Mouse (Mus musculus) midbrain, embryonic 11.5 days (tissue): Measurements from ENCODE around the gene Tmem242. TPM values are rescaled to one million over a fixed set of nuclear protein-coding genes. Genes with fewer than 3 reads are reported as not detected.

Source experiments
- ATAC-seq: fragments of 200-750 bp; cut with Nextera tagmentation; 2 replicates; pipeline ENCODE4 v1.8.0; 2017; ENCODE audit warnings: moderate TSS enrichment, moderate library complexity; ENCODE audit not compliant: low FRiP score
- DNase-seq: peaks from one replicate; pipeline ENCODE4 v3.0.0; 2015; ENCODE audit warnings: low spot score; ENCODE audit errors: missing footprints
- H3K27ac ChIP-seq: fragments of 300-500 bp; sonication (generic); 2 replicates; pipeline ENCODE4 v1.5.1; 2014; ENCODE audit warnings: low read depth, low read length
- H3K27me3 ChIP-seq: fragments of 300-500 bp; sonication (generic); 2 replicates; pipeline ENCODE4 v1.6.1; 2014; ENCODE audit warnings: mild to moderate bottlenecking, low read length, moderate library complexity, mixed read lengths; ENCODE audit not compliant: control insufficient read depth, insufficient read depth
- H3K36me3 ChIP-seq: fragments of 300-500 bp; sonication (generic); 2 replicates; pipeline ENCODE4 v1.6.1; 2014; ENCODE audit warnings: mild to moderate bottlenecking, low read length, moderate library complexity, mixed read lengths; ENCODE audit not compliant: control insufficient read depth, insufficient read depth
- H3K4me1 ChIP-seq: fragments of 300-500 bp; sonication (generic); 2 replicates; pipeline ENCODE4 v1.6.1; 2014; ENCODE audit warnings: low read length; ENCODE audit not compliant: control insufficient read depth, insufficient read depth
- H3K4me2 ChIP-seq: fragments of 300-500 bp; sonication (generic); 2 replicates; pipeline ENCODE4 v1.6.1; 2014; ENCODE audit warnings: mild to moderate bottlenecking, moderate library complexity
- H3K4me3 ChIP-seq: fragments of 300-500 bp; sonication (generic); 2 replicates; pipeline ENCODE4 v1.5.1; 2014; ENCODE audit warnings: low read depth, low read length
- H3K9ac ChIP-seq: fragments of 300-500 bp; sonication (generic); 2 replicates; pipeline ENCODE4 v1.6.1; 2014; ENCODE audit warnings: low read length
- H3K9me3 ChIP-seq: fragments of 300-500 bp; sonication (generic); 2 replicates; pipeline ENCODE4 v1.6.1; 2016; ENCODE audit warnings: low read length; ENCODE audit not compliant: control insufficient read depth
- WGBS: fragments of 180-500 bp; shearing (Covaris S2); extraction: QIAGEN DNeasy Blood & Tissue Kit; methylation state at CpG from one replicate; pipeline ENCODE4 v1.1.7; 2014; 5-methylcytosine and 5-hydroxymethylcytosine counted together
- polyA plus RNA-seq: library from polyadenylated mRNA; unstranded; fragments of >200 nt; fragmentation: Nextera tagmentation; extraction: Ambion mirVana; gene quantifications from 2 replicates; pipeline ENCODE4 v1.2.1, GENCODE M21; 2014

The Tmem242 gene
- polyA plus RNA-seq, 1 experiment from 2014 or later: 129 TPM

GRCm38 (mm10) chr17:5421835-5422234 is 18.2 kb downstream of the Tmem242 start:
- no peak overlapping the region for H3K4me2 ChIP-seq
- H3K9ac ChIP-seq: no peak overlapping the region
- no peaks in the 10 kb centered on the region for H3K9me3 ChIP-seq
- no peaks in the 10 kb centered on the region; the same call in 1 of the 2 replicates for H3K36me3 ChIP-seq
- H3K4me3 ChIP-seq: no peak overlapping the region
- no peak overlapping the region for H3K27ac ChIP-seq
- WGBS: 55% methylated on average over 4 of the region's 4 CpGs
- no peaks in the 10 kb centered on the region for H3K4me1 ChIP-seq
- DNase-seq (no peak), ATAC-seq (no peak)
- no peaks in the 10 kb centered on the region for H3K27me3 ChIP-seq

- Histone ChIP-seq H3K4me2 (no peak overlapping the region), H3K4me1 (no peaks in the 10 kb centered on the region), H3K27ac (no peak overlapping the region), H3K9me3 (no peaks in the 10 kb centered on the region), H3K4me3 (no peak overlapping the region), H3K27me3 (no peaks in the 10 kb centered on the region), H3K9ac (no peak overlapping the region), H3K36me3 (no peaks in the 10 kb centered on the region; the same call in 1 of the 2 replicates)
- no peak for ATAC-seq
- 81% methylated on average over 6 of the region's 6 CpGs for WGBS
- DNase-seq: no peak
Measured at GRCm38 (mm10) chr17:5419771-5420518, 20.1 kb downstream of the Tmem242 start.

- no peak for ATAC-seq
Measured at GRCm38 (mm10) chr17:5419056-5419455, 21.0 kb downstream of the Tmem242 start.

DNA sequence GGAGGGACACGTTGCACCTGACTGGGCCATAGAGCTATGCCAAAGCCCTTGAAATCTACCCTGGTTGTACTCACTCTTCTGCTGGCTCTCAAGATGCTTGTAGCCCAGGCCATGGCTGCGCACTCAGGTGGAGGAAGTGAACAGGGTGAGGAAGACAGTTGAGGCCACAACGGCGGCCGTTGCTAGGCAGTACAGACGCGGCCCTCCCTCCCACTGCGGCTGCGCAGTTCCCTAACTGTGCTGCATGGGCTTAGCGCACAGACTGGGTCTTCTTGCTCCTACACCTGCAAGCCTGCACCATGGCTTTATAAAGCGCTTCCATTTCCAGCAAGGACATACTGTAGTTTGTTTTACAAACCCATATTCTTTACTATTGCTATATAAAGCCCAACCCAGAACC is 21.5 kb downstream of the Tmem242 start, which contains the start of gene Ldhal6b:
TSS of gene Ldhal6b (minus strand) at position 223 of the 400 bp plus-strand sequence.
- H3K4me2 ChIP-seq: no peak within 1 kb of the TSS
- H3K9me3 ChIP-seq: no peaks in the 10 kb centered on the region
- 97% methylated on average over 11 of the region's 11 CpGs for WGBS
- H3K9ac ChIP-seq: no peak within 1 kb of the TSS
- no peak for ATAC-seq
- H3K27me3 ChIP-seq: no peaks in the 10 kb centered on the region
- no peaks in the 10 kb centered on the region for H3K4me1 ChIP-seq
- H3K27ac ChIP-seq: no peak within 1 kb of the TSS
- no peak for DNase-seq
- H3K36me3 ChIP-seq: no peaks in the 10 kb centered on the region; the same call in 1 of the 2 replicates
- no peak within 1 kb of the TSS for H3K4me3 ChIP-seq

More at GRCm38 (mm10) chr17:5419056-5419455, 21.0 kb downstream of the Tmem242 start:
- no peak overlapping the region for H3K4me3 ChIP-seq
- H3K27ac ChIP-seq: no peak overlapping the region
- H3K27me3 ChIP-seq: no peaks in the 10 kb centered on the region
- H3K4me1 ChIP-seq: no peaks in the 10 kb centered on the region
- no peak overlapping the region for H3K4me2 ChIP-seq
- no peaks in the 10 kb centered on the region; the same call in 1 of the 2 replicates for H3K36me3 ChIP-seq
- WGBS: 90% methylated on average over 9 of the region's 9 CpGs
- H3K9me3 ChIP-seq: no peaks in the 10 kb centered on the region
- DNase-seq: no peak
- no peak overlapping the region for H3K9ac ChIP-seq

DNA sequence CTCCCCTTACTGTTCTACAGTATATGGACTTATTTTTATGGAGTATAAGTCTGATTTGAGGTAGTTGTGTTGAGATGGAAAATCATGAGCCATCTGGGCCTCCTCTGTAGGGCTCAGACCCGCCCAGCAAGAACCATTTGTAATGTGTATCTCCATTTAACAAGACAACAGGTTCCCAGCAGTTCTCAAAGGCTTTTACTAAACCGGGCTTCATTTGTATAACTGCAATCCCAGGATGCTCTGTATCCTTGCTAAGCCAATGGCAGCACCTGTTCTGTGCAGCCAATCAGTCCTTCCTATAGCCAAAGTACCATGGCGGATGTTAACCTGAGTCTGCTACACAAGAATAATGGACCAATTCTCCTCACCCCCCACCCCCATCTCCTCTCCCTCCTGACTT is 23.5 kb downstream of the Tmem242 start:
- H3K4me1 ChIP-seq: no peaks in the 10 kb centered on the region
- 87% methylated on average over 3 of the region's 3 CpGs for WGBS
- H3K9ac ChIP-seq: no peak overlapping the region
- no peak overlapping the region for H3K4me2 ChIP-seq
- no peak for ATAC-seq
- H3K36me3 ChIP-seq: no peaks in the 10 kb centered on the region; the same call in 1 of the 2 replicates
- H3K27ac ChIP-seq: no peak overlapping the region
- no peak overlapping the region for H3K4me3 ChIP-seq
- no peak for DNase-seq
- H3K27me3 ChIP-seq: no peaks in the 10 kb centered on the region
- no peaks in the 10 kb centered on the region for H3K9me3 ChIP-seq

- DNase-seq (no peak), ATAC-seq (no peak)
- H3K4me1 ChIP-seq: no peaks in the 10 kb centered on the region
- H3K9me3 ChIP-seq: no peaks in the 10 kb centered on the region
- no peak overlapping the region for H3K9ac ChIP-seq
- 94% methylated on average over 3 of the region's 3 CpGs for WGBS
- no peaks in the 10 kb centered on the region for H3K27me3 ChIP-seq
- H3K4me2 ChIP-seq: no peak overlapping the region
- H3K27ac ChIP-seq: no peak overlapping the region
- H3K4me3 ChIP-seq: no peak overlapping the region
- H3K36me3 ChIP-seq: peaks cover 2% of the 10 kb centered on the region; the same call in 1 of the 2 replicates
Measured at GRCm38 (mm10) chr17:5414041-5414440, 26.0 kb downstream of the Tmem242 start.

GRCm38 (mm10) chr17:5413350-5413749 is 26.7 kb downstream of the Tmem242 start:
- Histone ChIP-seq H3K4me2 (no peak overlapping the region), H3K36me3 (peaks cover 2% of the 10 kb centered on the region; the same call in 1 of the 2 replicates), H3K9me3 (no peaks in the 10 kb centered on the region), H3K27ac (no peak overlapping the region), H3K9ac (no peak overlapping the region), H3K27me3 (no peaks in the 10 kb centered on the region), H3K4me3 (no peak overlapping the region), H3K4me1 (no peaks in the 10 kb centered on the region)
- no peak for DNase-seq
- ATAC-seq: no peak
- WGBS: 94% methylated on average over 13 of the region's 13 CpGs

DNA sequence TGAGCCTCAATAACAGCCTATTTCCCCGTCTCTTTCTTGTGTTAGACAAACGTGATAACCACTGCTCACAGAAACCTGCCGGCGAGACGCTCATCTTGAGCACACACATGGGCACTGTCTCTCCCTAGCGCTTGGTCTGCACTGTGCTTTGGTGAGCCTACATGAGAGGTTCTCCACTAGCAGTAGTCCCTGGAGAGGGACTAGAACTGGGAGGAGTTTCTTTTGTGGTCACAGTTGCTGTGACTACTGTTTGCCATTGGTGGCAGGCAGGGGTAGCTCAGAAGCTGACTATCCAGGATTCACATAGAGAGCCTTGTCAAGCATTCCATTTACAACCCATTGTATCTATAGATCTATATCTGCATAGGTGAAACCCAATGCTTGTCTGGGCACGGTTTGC is 27.3 kb downstream of the Tmem242 start:
- Histone ChIP-seq H3K4me3 (no peak overlapping the region), H3K36me3 (peaks cover 2% of the 10 kb centered on the region; the same call in 1 of the 2 replicates), H3K9me3 (no peaks in the 10 kb centered on the region), H3K27ac (no peak overlapping the region), H3K4me2 (no peak overlapping the region), H3K27me3 (no peaks in the 10 kb centered on the region), H3K4me1 (no peaks in the 10 kb centered on the region), H3K9ac (no peak overlapping the region)
- ATAC-seq (no peak), DNase-seq (no peak)
- WGBS: 95% methylated on average over 7 of the region's 7 CpGs

- no peaks in the 10 kb centered on the region for H3K27me3 ChIP-seq
- DNase-seq: no peak
- H3K9ac ChIP-seq: no peak overlapping the region
- H3K4me1 ChIP-seq: no peaks in the 10 kb centered on the region
- no peak overlapping the region for H3K27ac ChIP-seq
- no peak overlapping the region for H3K4me2 ChIP-seq
- H3K4me3 ChIP-seq: no peak overlapping the region
- WGBS: 96% methylated on average over 8 of the region's 8 CpGs
- no peaks in the 10 kb centered on the region for H3K9me3 ChIP-seq
- no peak for ATAC-seq
- H3K36me3 ChIP-seq: 0 out of 2 replicates have a peak, but pooled peaks cover 2% of the 10 kb centered on the region
Measured at GRCm38 (mm10) chr17:5412301-5412700, 27.8 kb downstream of the Tmem242 start.
